19 mouse cellular contexts compared by ENCODE assay signal in genomic region chr5:130848562-130848961, GRCm38 (mm10).
DNase-seq lines count a peak whose midpoint lies in the region; ATAC-seq and TF ChIP-seq lines count a peak whose summit lies in the region.
"Had no signal": no experiment of that assay in that cellular context is flagged by ENCODE, and none has a peak within 500 bp of the region (broad histone marks: within the 10 kb centered on the region; RNA-seq: fewer than 3 reads in every experiment).

No protein-coding gene starts in this region.

- ATAC-seq in megakaryocyte, adult 5-6 weeks (ENCODE audit: poor library complexity, severe bottlenecking) = no peak
- ATAC-seq: activated CD4-positive, CD25-positive, alpha-beta regulatory T cell, adult 4 months; CD4-positive, CD25-positive, alpha-beta regulatory T cell, adult 4 months; Patski had no signal

- no peak for TF ChIP-seq RAD21 in CH12.LX (IDR thresholded peaks at IDR 0.05; ENCODE audit: low read depth, low read length)

- H3K4me2 ChIP-seq in CH12.LX (ENCODE audit: insufficient read depth, low read depth, poor library complexity, severe bottlenecking) = no peak overlapping the region

- no peaks in the 10 kb centered on the region for H3K4me1 ChIP-seq in megakaryocyte, embryonic 14.5 days
- peaks cover 11 to 14% of the 10 kb centered on the region in 2 experiments for H3K4me1 ChIP-seq in CH12.LX (ENCODE audit: control insufficient read depth in 1 of 2, insufficient read depth in 2 of 2)

- H3K27me3 ChIP-seq in megakaryocyte, embryonic 14.5 days (replicated peaks) = no peaks in the 10 kb centered on the region
- no peaks in the 10 kb centered on the region for H3K27me3 ChIP-seq in CH12.LX (replicated peaks)
- H3K27me3 ChIP-seq: Patski had no signal

- peaks cover 23% of the 10 kb centered on the region for H3K9me3 ChIP-seq in megakaryocyte, embryonic 14.5 days
- H3K9me3 ChIP-seq in CH12.LX (replicated peaks; ENCODE audit: low read length) = peaks cover 53% of the 10 kb centered on the region

- dilution Hi-C loops in CH12.LX (cut with MboI; ENCODE audit: extremely low pct_ligation_motif_present, extremely low pct_unique_long_range_greater_than_20kb, low sequenced_read_pairs) = no loop called here

- no peaks in the 10 kb centered on the region for H3K79me2 ChIP-seq in CH12.LX (replicated peaks; ENCODE audit: control insufficient read depth, extremely low read depth, insufficient read depth, poor library complexity, severe bottlenecking)

- DNase-seq in CH12.LX (ENCODE audit: extremely low read depth) = peak; percentile 32
- DNase-seq in kidney, adult 9 months = no peak
- DNase-seq: adrenal gland, adult 2 months; adrenal gland, adult 8-10 months; adrenal gland, postnatal 10 days; adrenal gland, postnatal 14 days; adrenal gland, postnatal 25 days; adrenal gland, postnatal 36 days; B cell, adult 2 months; cerebellum, adult 11 months; cerebellum, adult 11-12 months; cerebellum, adult 18-20 months; cerebellum, adult 2 months had no signal

- H3K4me3 ChIP-seq in megakaryocyte, embryonic 14.5 days (replicated peaks) = peak overlapping the region; percentile 57
- peak overlapping the region in 1 of 3 experiments; percentile 5 for H3K4me3 ChIP-seq in CH12.LX (replicated peaks in 1 of 3; ENCODE audit: low read depth in 2 of 3, low read length in 2 of 3, poor library complexity in 1 of 3)

- in situ Hi-C loops in CH12.LX (cut with MboI; ENCODE audit: low pct_ligation_motif_present, low pct_unique_long_range_greater_than_20kb, low sequenced_read_pairs) = no loop called here

- peak overlapping the region; percentile 84 for H3K27ac ChIP-seq in CH12.LX (ENCODE audit: insufficient read depth, low read depth)

- TF ChIP-seq CTCF in CH12.LX (conservative IDR thresholded peaks at IDR 0.05 in 1 of 2, IDR thresholded peaks at IDR 0.05 in 1 of 2; ENCODE audit: low read depth in 2 of 2, low read length in 2 of 2) = no peak

- H3K36me3 ChIP-seq in megakaryocyte, embryonic 14.5 days (replicated peaks; ENCODE audit: low read length) = no peaks in the 10 kb centered on the region
- H3K36me3 ChIP-seq in CH12.LX (replicated peaks in 1 of 2; ENCODE audit: control insufficient read depth in 1 of 2, insufficient read depth in 1 of 2, low read length in 1 of 2) = no peaks in the 10 kb centered on the region
- H3K36me3 ChIP-seq: G1E had no signal

- no peak overlapping the region for H3K9ac ChIP-seq in CH12.LX (ENCODE audit: insufficient read depth, low read depth)

- no peak for TF ChIP-seq POLR2A in CH12.LX (IDR thresholded peaks at IDR 0.05; ENCODE audit: low read depth, low read length)

- 0 out of 2 replicates have a peak, but pooled peaks have one; percentile 54 for TF ChIP-seq EP300 in CH12.LX (IDR thresholded peaks at IDR 0.05; ENCODE audit: low read length)

TF ChIP-seq in CH12.LX, 34 proteins besides CTCF, POLR2A, EP300 and RAD21:
- TF ChIP-seq CHD1 (IDR thresholded peaks at IDR 0.05; ENCODE audit: low read depth, low read length) (no peak), JUN (IDR thresholded peaks at IDR 0.05; ENCODE audit: insufficient read depth, low read depth, low read length) (peak; percentile 44; the same call in 1 of the 2 replicates), ELF1 (IDR thresholded peaks at IDR 0.05; ENCODE audit: low read depth, low read length) (no peak), USF1 (IDR thresholded peaks at IDR 0.05; ENCODE audit: low read depth, low read length) (no peak), ZMIZ1 (IDR thresholded peaks at IDR 0.05; ENCODE audit: low read depth, low read length) (no peak), ETS1 (conservative IDR thresholded peaks at IDR 0.05; ENCODE audit: low read depth, low read length) (peak; percentile 65), BHLHE40 (IDR thresholded peaks at IDR 0.05; ENCODE audit: low read depth, low read length) (peak; percentile 67), IRF4 (IDR thresholded peaks at IDR 0.05; ENCODE audit: low read depth, low read length) (peak; percentile 92), MEF2A (IDR thresholded peaks at IDR 0.05; ENCODE audit: borderline replicate concordance, low read depth, low read length) (no peak), TCF12 (IDR thresholded peaks at IDR 0.05; ENCODE audit: low read depth, low read length) (peak; percentile 47; the same call in 1 of the 2 replicates), NRF1 (IDR thresholded peaks at IDR 0.05; ENCODE audit: low read depth, low read length) (no peak), JUND (conservative IDR thresholded peaks at IDR 0.05; ENCODE audit: low read depth, low read length) (peak; percentile 52; the same call in 1 of the 2 replicates), PAX5 (IDR thresholded peaks at IDR 0.05; ENCODE audit: low read length) (no peak), ZC3H11A (IDR thresholded peaks at IDR 0.05; ENCODE audit: low read depth, low read length) (no peak), MXI1 (IDR thresholded peaks at IDR 0.05; ENCODE audit: low read depth, low read length) (no peak), SMC3 (IDR thresholded peaks at IDR 0.05; ENCODE audit: low read depth, low read length) (no peak), ZKSCAN1 (IDR thresholded peaks at IDR 0.05; ENCODE audit: borderline replicate concordance, low read depth, low read length) (no peak), KAT2A (IDR thresholded peaks at IDR 0.05; ENCODE audit: insufficient replicate concordance, low read length) (no peak), E2F4 (IDR thresholded peaks at IDR 0.05; ENCODE audit: insufficient replicate concordance, low read depth, low read length) (no peak), MAZ (IDR thresholded peaks at IDR 0.05; ENCODE audit: low read depth, low read length) (peak; percentile 35; the same call in 1 of the 2 replicates), GABPA (IDR thresholded peaks at IDR 0.05; ENCODE audit: insufficient replicate concordance, low read depth, low read length) (no peak), MYC (IDR thresholded peaks at IDR 0.05; ENCODE audit: low read depth, low read length) (peak; percentile 72; the same call in 1 of the 2 replicates), USF2 (conservative IDR thresholded peaks at IDR 0.05; ENCODE audit: low read depth, low read length) (no peak), TBP (conservative IDR thresholded peaks at IDR 0.05; ENCODE audit: low read depth, low read length) (no peak)
